Mouse (Mus musculus) embryonic fibroblast, embryonic 13.5 days (primary cell): Measurements from ENCODE around the gene Snx20.

Experiments used
- CTCF ChIP-seq: IDR thresholded peaks from 2 replicates; pipeline ENCODE4 v1.5.1; 2011; ENCODE audit warnings: mild to moderate bottlenecking, control low read depth, low read length, moderate library complexity, borderline replicate concordance; ENCODE audit not compliant: insufficient read depth
- POLR2A ChIP-seq: IDR thresholded peaks from 2 replicates; pipeline ENCODE4 v1.6.1; 2011; ENCODE audit warnings: low read depth, mild to moderate bottlenecking, control low read depth, low read length, moderate library complexity

GRCm38 (mm10) chr8:88578413-88579175, 57.3 kb downstream of the Snx20 start:
- no peak for TF ChIP-seq CTCF
- TF ChIP-seq POLR2A, result no peak
